Comparison of ENCODE assay signal across 32 mouse cellular contexts in the genomic region with DNA sequence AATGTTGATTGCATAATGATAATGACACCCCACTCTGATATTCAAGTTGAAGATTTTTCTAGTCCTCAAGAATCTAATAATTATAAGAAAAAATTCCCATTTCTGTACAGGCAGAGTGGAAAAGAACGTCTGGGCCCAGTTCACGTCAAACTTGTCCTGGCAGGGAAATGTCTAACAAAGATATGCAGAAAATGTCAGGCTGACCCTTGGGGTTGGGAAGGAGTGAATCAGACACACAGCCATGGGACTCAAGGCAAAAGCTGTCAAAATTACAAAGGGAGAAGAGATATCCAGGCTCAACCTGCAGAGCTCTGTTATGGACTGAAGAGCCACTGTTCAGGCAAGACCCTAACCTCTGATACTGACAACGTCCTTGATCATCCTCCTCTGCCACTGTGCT. TPM values are rescaled to one million over a fixed set of nuclear protein-coding genes. Genes with fewer than 3 reads are reported as not detected.
A peak's percentile ranks its signal among the peaks of the same experiment; 100 is the strongest.
DNase-seq lines count a peak whose midpoint lies in the region; ATAC-seq and TF ChIP-seq lines count a peak whose summit lies in the region.
"Had no signal": no experiment of that assay in that cellular context is flagged by ENCODE, and none has a peak within 500 bp of the region (broad histone marks: within the 10 kb centered on the region; RNA-seq: fewer than 3 reads in every experiment).

No protein-coding gene starts in this region.

- no peak for ATAC-seq in kidney, postnatal 0 days (replicated peaks; ENCODE audit: low FRiP score, low read depth)
- ATAC-seq: activated CD4-positive, CD25-positive, alpha-beta regulatory T cell, adult 4 months; CD4-positive, CD25-positive, alpha-beta regulatory T cell, adult 4 months; forebrain, embryonic 14.5 days; forebrain, postnatal 0 days; hindbrain, postnatal 0 days; inflammation-experienced regulatory T-cells, adult 6 months had no signal

- 0 out of 2 replicates have a peak overlapping the region, but pooled peaks have one; percentile 13 for H3K27ac ChIP-seq in kidney, postnatal 0 days
- H3K27ac ChIP-seq in limb, embryonic 10.5 days: no peak overlapping the region
- H3K27ac ChIP-seq: heart, embryonic 15.5 days; hindbrain, embryonic 14.5 days; hindbrain, postnatal 0 days had no signal

- no peak overlapping the region for H3K4me3 ChIP-seq in kidney, postnatal 0 days (replicated peaks; ENCODE audit: low read depth, low read length)
- no peak overlapping the region for H3K4me3 ChIP-seq in limb, embryonic 10.5 days
- H3K4me3 ChIP-seq: gastrocnemius, adult 2 months; heart, embryonic 15.5 days had no signal

- H3K27me3 ChIP-seq in kidney, postnatal 0 days (ENCODE audit: insufficient read depth, low read length): no peaks in the 10 kb centered on the region
- H3K27me3 ChIP-seq in limb, embryonic 10.5 days (ENCODE audit: low read depth, poor library complexity, severe bottlenecking): no peaks in the 10 kb centered on the region
- H3K27me3 ChIP-seq: heart, embryonic 15.5 days had no signal

- H3K36me3 ChIP-seq in kidney, postnatal 0 days (ENCODE audit: insufficient read depth, low read length): no peaks in the 10 kb centered on the region
- H3K36me3 ChIP-seq in limb, embryonic 10.5 days: no peaks in the 10 kb centered on the region
- H3K36me3 ChIP-seq: heart, embryonic 15.5 days had no signal

- TF ChIP-seq CTCF in kidney, postnatal 0 days (IDR thresholded peaks at IDR 0.05; ENCODE audit: low read depth): no peak

- 64% methylated on average over 3 of the region's 3 CpGs for WGBS in kidney, postnatal 0 days
- 76% methylated on average over 3 of the region's 3 CpGs for WGBS in limb, embryonic 10.5 days

- H3K4me1 ChIP-seq in kidney, postnatal 0 days (replicated peaks; ENCODE audit: insufficient read depth, low read length): no peaks in the 10 kb centered on the region
- H3K4me1 ChIP-seq in limb, embryonic 10.5 days: no peaks in the 10 kb centered on the region
- H3K4me1 ChIP-seq: heart, embryonic 15.5 days had no signal

- DNase-seq in adrenal gland, adult 8-10 months: peak; percentile 5
- DNase-seq in adrenal gland, postnatal 36 days: no peak
- no peak for DNase-seq in kidney, postnatal 0 days (ENCODE audit: low spot score)
- no peak for DNase-seq in kidney, postnatal 4 days
- peak; percentile 30 for DNase-seq in ovary, adult 18-20 months (ENCODE audit: low spot score)
- no peak for DNase-seq in ovary, postnatal 10 days (ENCODE audit: low spot score)
- DNase-seq in limb, embryonic 10.5 days (ENCODE audit: low spot score): no peak
- DNase-seq: adrenal gland, postnatal 25 days; cerebellum, adult 18-20 months; cerebellum, adult 9-10 months; cerebellum, postnatal 14 days; forebrain, postnatal 0 days; gastrocnemius, adult 2 months; gastrocnemius, postnatal 14 days; heart, adult 11 months; heart, postnatal 10 days; heart, postnatal 4 days had no signal

- H3K9me3 ChIP-seq in kidney, postnatal 0 days (replicated peaks; ENCODE audit: low read length): no peaks in the 10 kb centered on the region
- no peaks in the 10 kb centered on the region for H3K9me3 ChIP-seq in limb, embryonic 10.5 days (replicated peaks)
- H3K9me3 ChIP-seq: heart, embryonic 15.5 days had no signal

- no peak overlapping the region for H3K9ac ChIP-seq in kidney, postnatal 0 days (ENCODE audit: low read depth, low read length)
- H3K9ac ChIP-seq: forebrain, postnatal 0 days; heart, embryonic 15.5 days; hindbrain, embryonic 14.5 days had no signal

- no peak overlapping the region for H3K4me2 ChIP-seq in kidney, postnatal 0 days (ENCODE audit: low read length)
- H3K4me2 ChIP-seq: heart, embryonic 11.5 days; heart, embryonic 15.5 days; hindbrain, embryonic 14.5 days had no signal

RNA-seq across cellular contexts. Expression of gene Tmem45a, which starts 15.5 kb away (rescaled TPM):
- 1 to 10 TPM; 4.8 to 9.5 (median 6.4) TPM for total RNA-seq in adrenal gland, adult 8-10 months (2022)
- total RNA-seq in adrenal gland, postnatal 36 days (2021): 1 to 10 TPM; 3.0 to 7.6 TPM
- polyA plus RNA-seq in kidney, postnatal 0 days (2015; fragmentation: Nextera tagmentation; extraction: Ambion mirVana): 18.9 and 20.4 TPM in 2 replicates
- 7.4 and 9.0 TPM in 2 replicates for polyA plus RNA-seq in limb, embryonic 10.5 days (2016; fragmentation: Nextera tagmentation; extraction: Ambion mirVana)
- total RNA-seq: MEL had no signal
- polyA plus RNA-seq: activated CD4-positive, CD25-positive, alpha-beta regulatory T cell, adult 4 months had no signal

RNA-seq across cellular contexts. Expression of gene Lnp1, which starts 57.4 kb away (rescaled TPM):
- not detected for total RNA-seq in adrenal gland, adult 8-10 months (2022)
- not detected for total RNA-seq in adrenal gland, postnatal 36 days (2021)
- polyA plus RNA-seq in kidney, postnatal 0 days (2015; fragmentation: Nextera tagmentation; extraction: Ambion mirVana): not detected in 2 replicates
- polyA plus RNA-seq in limb, embryonic 10.5 days (2016; fragmentation: Nextera tagmentation; extraction: Ambion mirVana): not detected in 2 replicates
- total RNA-seq: adrenal gland, postnatal 25 days; gastrocnemius, adult 2 months; gastrocnemius, postnatal 14 days; gastrocnemius, postnatal 4 days; heart, adult 8-10 months; heart, postnatal 10 days; heart, postnatal 4 days; hindbrain, postnatal 0 days; MEL had no signal
- polyA plus RNA-seq: activated CD4-positive, CD25-positive, alpha-beta regulatory T cell, adult 4 months; C2C12; CD4-positive, CD25-positive, alpha-beta regulatory T cell, adult 4 months; embryonic facial prominence, embryonic 11.5 days; forebrain, embryonic 11.5 days; forebrain, embryonic 14.5 days; hindbrain, embryonic 11.5 days; inflammation-experienced regulatory T-cells, adult 6 months had no signal

Comparison
In these comparisons a context has a peak if more than half of its experiments do, and no peak if none do; other contexts are left out.
1. DNase-seq: peak in adrenal gland, adult 8-10 months (single experiment) and ovary, adult 18-20 months (single experiment); none in adrenal gland, postnatal 36 days (0 of 2), kidney, postnatal 0 days (single experiment), kidney, postnatal 4 days (0 of 2), ovary, postnatal 10 days (single experiment) and limb, embryonic 10.5 days (single experiment).